Mouse (Mus musculus) lung, postnatal 4 days (tissue): ENCODE data around the gene Spcs2.
"Not testable (repeated sequence)": the region's sequence is repeated elsewhere in the genome, so short reads cannot be mapped to it uniquely, and the experiment has no call there.

Source experiments
- DNase-seq, 2 experiments: peaks; one replicate each; pipeline ENCODE4 v3.0.0; 2021

Spcs2 gene

GRCm38 (mm10) chr7:99822426-99822825 lies 40.8 kb downstream of the Spcs2 start:
- DNase-seq = no peak

GRCm38 (mm10) chr7:99821953-99822352 lies 41.3 kb downstream of the Spcs2 start:
- DNase-seq = no peak

- DNase-seq = peak; percentile 20 to 45
These were observed 45.0 kb downstream of the Spcs2 start for GRCm38 (mm10) chr7:99818181-99818725.

- peak; percentile 45 to 59 for DNase-seq
These were observed 49.9 kb downstream of the Spcs2 start for GRCm38 (mm10) chr7:99813394-99813793.

GRCm38 (mm10) chr7:99811661-99812060 lies 51.6 kb downstream of the Spcs2 start:
- no peak for DNase-seq

- DNase-seq = no peak
These were observed 52.4 kb downstream of the Spcs2 start for GRCm38 (mm10) chr7:99810814-99811213.

- DNase-seq = not testable (repeated sequence)
These were observed 56.2 kb downstream of the Spcs2 start for GRCm38 (mm10) chr7:99807043-99807442.

- no peak for DNase-seq
These were observed 57.9 kb downstream of the Spcs2 start for GRCm38 (mm10) chr7:99805340-99805739.

- not testable (repeated sequence) for DNase-seq
These were observed 59.2 kb downstream of the Spcs2 start for GRCm38 (mm10) chr7:99804033-99804432.

- DNase-seq = no peak
These were observed 59.7 kb downstream of the Spcs2 start for GRCm38 (mm10) chr7:99803535-99803934.

- no peak for DNase-seq
These were observed 64.1 kb downstream of the Spcs2 start for GRCm38 (mm10) chr7:99799118-99799517.

GRCm38 (mm10) chr7:99797911-99798647 lies 65.2 kb downstream of the Spcs2 start:
- DNase-seq = peak in 1 of 2 experiments; percentile 69

GRCm38 (mm10) chr7:99797261-99797660 lies 66.0 kb downstream of the Spcs2 start:
- DNase-seq = no peak

- DNase-seq = no peak
These were observed 66.8 kb downstream of the Spcs2 start for GRCm38 (mm10) chr7:99796471-99796870.

GRCm38 (mm10) chr7:99795192-99795981 lies 67.9 kb downstream of the Spcs2 start:
- DNase-seq = peak in 1 of 2 experiments; percentile 36

GRCm38 (mm10) chr7:99794096-99794495 lies 69.2 kb downstream of the Spcs2 start:
- DNase-seq = no peak

- no peak for DNase-seq
These were observed 72.4 kb downstream of the Spcs2 start for GRCm38 (mm10) chr7:99790816-99791215.

- no peak for DNase-seq
These were observed 74.7 kb downstream of the Spcs2 start for GRCm38 (mm10) chr7:99788563-99788962.

GRCm38 (mm10) chr7:99787935-99788334 lies 75.3 kb downstream of the Spcs2 start:
- DNase-seq = no peak
